Mouse (Mus musculus): ENCODE measurements at regions not wholly inside any gene's neighbourhood (a gene's known extent, or its start where the extent isn't known, plus 50 kb on each side); places are given as distances from the start of the nearest gene placed in this dataset.

- ATAC-seq (ENCODE audit: insufficient number of reproducible peaks, low FRiP score, low TSS enrichment, low read depth) = no peak
- Histone ChIP-seq H3K4me1 (no peaks in the 10 kb centered on the region), H3K27ac (replicated peaks) (no peak overlapping the region), H3K36me3 (no peaks in the 10 kb centered on the region), H3K4me2 (replicated peaks) (no peak overlapping the region), H3K4me3 (replicated peaks) (no peak overlapping the region), H3K9ac (no peak overlapping the region), H3K9me3 (replicated peaks) (no peaks in the 10 kb centered on the region), H3K27me3 (no peaks in the 10 kb centered on the region)
- 82% methylated on average over 1 of the region's 1 CpGs for WGBS
These were observed 164.4 kb upstream of the Meox2 start for GRCm38 (mm10) chr12:36943903-36944302.

GRCm38 (mm10) chr12:36945964-36946363 is 162.4 kb upstream of the Meox2 start:
- Histone ChIP-seq H3K9me3 (replicated peaks) (no peaks in the 10 kb centered on the region), H3K4me1 (no peaks in the 10 kb centered on the region), H3K27ac (replicated peaks) (no peak overlapping the region), H3K27me3 (no peaks in the 10 kb centered on the region), H3K4me2 (replicated peaks) (no peak overlapping the region), H3K4me3 (replicated peaks) (no peak overlapping the region), H3K36me3 (no peaks in the 10 kb centered on the region), H3K9ac (no peak overlapping the region)
- 34% methylated on average over 1 of the region's 1 CpGs for WGBS
- ATAC-seq (ENCODE audit: insufficient number of reproducible peaks, low FRiP score, low TSS enrichment, low read depth) = no peak

- WGBS = 85% methylated on average over 3 of the region's 3 CpGs
- H3K4me2 ChIP-seq (replicated peaks) = no peak overlapping the region
These were observed 160.4 kb upstream of the Meox2 start for GRCm38 (mm10) chr12:36947902-36948301.

GRCm38 (mm10) chr12:36949096-36949738 is 159.1 kb upstream of the Meox2 start:
- no peak overlapping the region for H3K9ac ChIP-seq
- no peaks in the 10 kb centered on the region for H3K27me3 ChIP-seq
- H3K36me3 ChIP-seq = no peaks in the 10 kb centered on the region
- no peak overlapping the region for H3K27ac ChIP-seq (replicated peaks)
- H3K9me3 ChIP-seq (replicated peaks) = no peaks in the 10 kb centered on the region
- no peaks in the 10 kb centered on the region for H3K4me1 ChIP-seq
- no peak overlapping the region for H3K4me2 ChIP-seq (replicated peaks)
- no peak for ATAC-seq (ENCODE audit: insufficient number of reproducible peaks, low FRiP score, low TSS enrichment, low read depth)
- H3K4me3 ChIP-seq (replicated peaks) = no peak overlapping the region
- 72% methylated on average over 2 of the region's 2 CpGs for WGBS

More at GRCm38 (mm10) chr12:36947902-36948301, 160.4 kb upstream of the Meox2 start:
- no peak overlapping the region for H3K4me3 ChIP-seq (replicated peaks)
- H3K36me3 ChIP-seq = no peaks in the 10 kb centered on the region
- H3K4me1 ChIP-seq = no peaks in the 10 kb centered on the region
- no peak overlapping the region for H3K9ac ChIP-seq
- no peak overlapping the region for H3K27ac ChIP-seq (replicated peaks)
- no peaks in the 10 kb centered on the region for H3K9me3 ChIP-seq (replicated peaks)
- no peaks in the 10 kb centered on the region for H3K27me3 ChIP-seq
- no peak for ATAC-seq (ENCODE audit: insufficient number of reproducible peaks, low FRiP score, low TSS enrichment, low read depth)

GRCm38 (mm10) chr12:36974432-36975094 is 133.8 kb upstream of the Meox2 start:
- 32% methylated on average over 3 of the region's 3 CpGs for WGBS
- H3K9me3 ChIP-seq (replicated peaks) = no peaks in the 10 kb centered on the region
- no peak overlapping the region for H3K27ac ChIP-seq (replicated peaks)
- no peaks in the 10 kb centered on the region for H3K36me3 ChIP-seq
- H3K4me3 ChIP-seq (replicated peaks) = no peak overlapping the region
- ATAC-seq (ENCODE audit: insufficient number of reproducible peaks, low FRiP score, low TSS enrichment, low read depth) = no peak
- no peak overlapping the region for H3K9ac ChIP-seq
- no peak overlapping the region for H3K4me2 ChIP-seq (replicated peaks)
- H3K27me3 ChIP-seq = no peaks in the 10 kb centered on the region
- H3K4me1 ChIP-seq = no peaks in the 10 kb centered on the region

GRCm38 (mm10) chr12:36977141-36977540 is 131.2 kb upstream of the Meox2 start:
- no peak overlapping the region for H3K4me3 ChIP-seq (replicated peaks)
- H3K36me3 ChIP-seq = no peaks in the 10 kb centered on the region
- no peak overlapping the region for H3K27ac ChIP-seq (replicated peaks)
- WGBS = 72% methylated on average over 3 of the region's 3 CpGs
- no peaks in the 10 kb centered on the region for H3K27me3 ChIP-seq
- no peaks in the 10 kb centered on the region for H3K9me3 ChIP-seq (replicated peaks)
- no peak for ATAC-seq (ENCODE audit: insufficient number of reproducible peaks, low FRiP score, low TSS enrichment, low read depth)
- H3K9ac ChIP-seq = no peak overlapping the region
- H3K4me2 ChIP-seq (replicated peaks) = no peak overlapping the region
- H3K4me1 ChIP-seq = no peaks in the 10 kb centered on the region

GRCm38 (mm10) chr12:36991135-36991534 is 117.2 kb upstream of the Meox2 start:
- no peak for ATAC-seq (ENCODE audit: insufficient number of reproducible peaks, low FRiP score, low TSS enrichment, low read depth)
- no peak overlapping the region for H3K4me2 ChIP-seq (replicated peaks)

GRCm38 (mm10) chr12:36991970-36992369 is 116.4 kb upstream of the Meox2 start:
- H3K27me3 ChIP-seq = no peaks in the 10 kb centered on the region
- 69% methylated on average over 4 of the region's 4 CpGs for WGBS
- H3K9me3 ChIP-seq (replicated peaks) = no peaks in the 10 kb centered on the region
- H3K9ac ChIP-seq = no peak overlapping the region
- no peak for ATAC-seq (ENCODE audit: insufficient number of reproducible peaks, low FRiP score, low TSS enrichment, low read depth)
- no peak overlapping the region for H3K4me3 ChIP-seq (replicated peaks)
- no peaks in the 10 kb centered on the region for H3K4me1 ChIP-seq
- no peaks in the 10 kb centered on the region for H3K36me3 ChIP-seq
- no peak overlapping the region for H3K4me2 ChIP-seq (replicated peaks)
- H3K27ac ChIP-seq (replicated peaks) = no peak overlapping the region

More at GRCm38 (mm10) chr12:36991135-36991534, 117.2 kb upstream of the Meox2 start:
- Histone ChIP-seq H3K36me3 (no peaks in the 10 kb centered on the region), H3K9ac (no peak overlapping the region), H3K27me3 (no peaks in the 10 kb centered on the region), H3K4me3 (replicated peaks) (no peak overlapping the region), H3K4me1 (no peaks in the 10 kb centered on the region), H3K9me3 (replicated peaks) (no peaks in the 10 kb centered on the region), H3K27ac (replicated peaks) (no peak overlapping the region)
- WGBS = 66% methylated on average over 4 of the region's 4 CpGs

GRCm38 (mm10) chr12:37001401-37001800 is 106.9 kb upstream of the Meox2 start:
- no peaks in the 10 kb centered on the region for H3K36me3 ChIP-seq
- no peaks in the 10 kb centered on the region for H3K27me3 ChIP-seq
- ATAC-seq (ENCODE audit: insufficient number of reproducible peaks, low FRiP score, low TSS enrichment, low read depth) = no peak
- H3K4me2 ChIP-seq (replicated peaks) = no peak overlapping the region
- WGBS = 64% methylated on average over 3 of the region's 3 CpGs
- H3K4me1 ChIP-seq = no peaks in the 10 kb centered on the region
- H3K27ac ChIP-seq (replicated peaks) = no peak overlapping the region
- no peaks in the 10 kb centered on the region for H3K9me3 ChIP-seq (replicated peaks)
- no peak overlapping the region for H3K9ac ChIP-seq
- H3K4me3 ChIP-seq (replicated peaks) = no peak overlapping the region

GRCm38 (mm10) chr12:37005262-37005661 is 103.1 kb upstream of the Meox2 start:
- 86% methylated on average over 1 of the region's 1 CpGs for WGBS
- Histone ChIP-seq H3K27me3 (no peaks in the 10 kb centered on the region), H3K4me1 (no peaks in the 10 kb centered on the region), H3K27ac (replicated peaks) (no peak overlapping the region), H3K9ac (no peak overlapping the region), H3K9me3 (replicated peaks) (no peaks in the 10 kb centered on the region), H3K4me3 (replicated peaks) (no peak overlapping the region), H3K36me3 (no peaks in the 10 kb centered on the region), H3K4me2 (replicated peaks) (no peak overlapping the region)
- no peak for ATAC-seq (ENCODE audit: insufficient number of reproducible peaks, low FRiP score, low TSS enrichment, low read depth)

- H3K36me3 ChIP-seq = no peaks in the 10 kb centered on the region
- H3K9ac ChIP-seq = no peak overlapping the region
- H3K9me3 ChIP-seq (replicated peaks) = no peaks in the 10 kb centered on the region
- no peak overlapping the region for H3K27ac ChIP-seq (replicated peaks)
- 56% methylated on average over 1 of the region's 1 CpGs for WGBS
- no peak for ATAC-seq (ENCODE audit: insufficient number of reproducible peaks, low FRiP score, low TSS enrichment, low read depth)
- no peaks in the 10 kb centered on the region for H3K4me1 ChIP-seq
- H3K27me3 ChIP-seq = no peaks in the 10 kb centered on the region
- H3K4me3 ChIP-seq (replicated peaks) = no peak overlapping the region
- no peak overlapping the region for H3K4me2 ChIP-seq (replicated peaks)
These were observed 98.0 kb upstream of the Meox2 start for GRCm38 (mm10) chr12:37010306-37010705.

GRCm38 (mm10) chr12:37014401-37014800 is 93.9 kb upstream of the Meox2 start:
- Histone ChIP-seq H3K27ac (replicated peaks) (no peak overlapping the region), H3K4me1 (no peaks in the 10 kb centered on the region), H3K9ac (no peak overlapping the region), H3K36me3 (no peaks in the 10 kb centered on the region), H3K4me2 (replicated peaks) (no peak overlapping the region), H3K27me3 (no peaks in the 10 kb centered on the region), H3K4me3 (replicated peaks) (no peak overlapping the region), H3K9me3 (replicated peaks) (no peaks in the 10 kb centered on the region)
- ATAC-seq (ENCODE audit: insufficient number of reproducible peaks, low FRiP score, low TSS enrichment, low read depth) = 0 out of 2 replicates have a peak, but pooled peaks have one; percentile 34
- 67% methylated on average over 4 of the region's 4 CpGs for WGBS

All from embryonic facial prominence, embryonic 15.5 days (tissue).